Mouse (Mus musculus) ES-E14 (cell line): ENCODE measurements at regions not wholly inside any gene's neighbourhood (a gene's known extent, or its start where the extent isn't known, plus 50 kb on each side); places are given as distances from the start of the nearest gene placed in this dataset.

Experiments
- CHD2 ChIP-seq: IDR thresholded peaks from 2 replicates; pipeline ENCODE4 v1.6.1; 2014; ENCODE audit warnings: mild to moderate bottlenecking, low read depth, low read length, inconsistent platforms
- HCFC1 ChIP-seq: IDR thresholded peaks from 2 replicates; pipeline ENCODE4 v1.6.1; 2012; ENCODE audit warnings: low read length, inconsistent platforms, borderline replicate concordance; ENCODE audit not compliant: insufficient read depth

DNA sequence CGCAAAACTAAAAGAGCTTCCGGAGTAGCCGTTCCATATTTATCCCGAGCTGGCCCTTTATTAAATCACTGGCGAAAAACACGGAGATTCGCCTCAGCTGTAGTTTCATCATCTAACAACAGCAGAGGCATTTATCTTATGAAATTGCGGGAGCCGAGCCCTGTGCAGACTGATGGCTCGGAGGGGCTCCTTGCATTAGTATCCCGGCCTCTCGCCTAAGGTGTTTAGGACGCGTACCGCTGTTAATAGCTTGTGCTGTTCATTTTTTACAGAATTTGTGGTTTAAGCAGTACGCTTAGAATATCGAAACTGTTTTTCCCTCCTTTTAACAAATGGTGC, 361.9 kb downstream of the En1 start:
- no peak for TF ChIP-seq CHD2
- no peak for TF ChIP-seq HCFC1
